9 mouse cellular contexts compared by ENCODE assay signal in genomic region chr14:62880084-62880851, GRCm38 (mm10). TPM values are rescaled to one million over a fixed set of nuclear protein-coding genes. Genes with fewer than 3 reads are reported as not detected.
A peak's percentile ranks its signal among the peaks of the same experiment; 100 is the strongest.
DNase-seq lines count a peak whose midpoint lies in the region; ATAC-seq and TF ChIP-seq lines count a peak whose summit lies in the region.
"Had no signal": no experiment of that assay in that cellular context is flagged by ENCODE, and none has a peak within 500 bp of the region (broad histone marks: within the 10 kb centered on the region; RNA-seq: fewer than 3 reads in every experiment).

No protein-coding gene starts in this region.

- H3K36me3 ChIP-seq in heart, embryonic 11.5 days (ENCODE audit: control insufficient read depth, insufficient read depth, low read length), result no peaks in the 10 kb centered on the region
- H3K36me3 ChIP-seq in intestine, postnatal 0 days (ENCODE audit: control insufficient read depth, insufficient read depth), result no peaks in the 10 kb centered on the region
- H3K36me3 ChIP-seq in stomach, postnatal 0 days (ENCODE audit: control insufficient read depth, insufficient read depth, low read length), result no peaks in the 10 kb centered on the region
- H3K36me3 ChIP-seq: stomach, embryonic 15.5 days had no signal

- H3K4me3 ChIP-seq in heart, embryonic 11.5 days (ENCODE audit: low read depth, low read length), result no peak overlapping the region
- no peak overlapping the region for H3K4me3 ChIP-seq in brown adipose tissue, adult 24 weeks (ENCODE audit: insufficient read depth, low read depth, low read length)
- no peak overlapping the region; the same call in 1 of the 2 replicates for H3K4me3 ChIP-seq in gastrocnemius, adult 2 months
- no peak overlapping the region for H3K4me3 ChIP-seq in intestine, postnatal 0 days (ENCODE audit: low read depth, low read length)
- H3K4me3 ChIP-seq in stomach, postnatal 0 days (ENCODE audit: low read depth, low read length), result no peak overlapping the region
- H3K4me3 ChIP-seq: stomach, embryonic 15.5 days had no signal

- no peak for ATAC-seq in heart, embryonic 11.5 days (replicated peaks; ENCODE audit: insufficient number of reproducible peaks, low FRiP score, low TSS enrichment)
- no peak for ATAC-seq in intestine, postnatal 0 days
- peak; percentile 60; the same call in 1 of the 2 replicates for ATAC-seq in stomach, postnatal 0 days (ENCODE audit: low FRiP score, low TSS enrichment)

- H3K4me1 ChIP-seq in heart, embryonic 11.5 days (ENCODE audit: control insufficient read depth, insufficient read depth, low read length), result peaks cover 30% of the 10 kb centered on the region
- peaks cover 40% of the 10 kb centered on the region for H3K4me1 ChIP-seq in brown adipose tissue, adult 24 weeks (ENCODE audit: control insufficient read depth, insufficient read depth, insufficient read length, low read length)
- 0 out of 2 replicates have a peak, but pooled peaks cover 2% of the 10 kb centered on the region for H3K4me1 ChIP-seq in intestine, postnatal 0 days (replicated peaks; ENCODE audit: control insufficient read depth, insufficient read depth, low read length)
- H3K4me1 ChIP-seq in stomach, postnatal 0 days (replicated peaks; ENCODE audit: control insufficient read depth, insufficient read depth), result peaks cover 3% of the 10 kb centered on the region

- 63% methylated on average over 5 of the region's 5 CpGs for WGBS in heart, embryonic 11.5 days (ENCODE audit: insufficient replicate concordance)
- WGBS in intestine, postnatal 0 days, result 62% methylated on average over 5 of the region's 5 CpGs
- 50% methylated on average over 5 of the region's 5 CpGs for WGBS in stomach, postnatal 0 days

- peak; percentile 98 for DNase-seq in heart, adult 11 months
- DNase-seq in gastrocnemius, adult 2 months, result peak; percentile 71
- peak; percentile 38 to 39 for DNase-seq in lung, postnatal 4 days
- no peak for DNase-seq in stomach, postnatal 0 days (ENCODE audit: low spot score)
- DNase-seq in cerebellum, adult 9-11 months, result no peak

- no peak overlapping the region for H3K27ac ChIP-seq in heart, embryonic 11.5 days (ENCODE audit: low read depth, low read length)
- H3K27ac ChIP-seq in brown adipose tissue, adult 24 weeks (replicated peaks; ENCODE audit: low read depth, low read length), result peak overlapping the region; percentile 86
- peak overlapping the region; percentile 88 for H3K27ac ChIP-seq in gastrocnemius, adult 2 months
- no peak overlapping the region for H3K27ac ChIP-seq in intestine, postnatal 0 days (ENCODE audit: low read depth, low read length)
- H3K27ac ChIP-seq in stomach, postnatal 0 days (replicated peaks), result peak overlapping the region; percentile 71; the same call in 1 of the 2 replicates
- H3K27ac ChIP-seq: stomach, embryonic 15.5 days had no signal

- H3K9me3 ChIP-seq in heart, embryonic 11.5 days (replicated peaks; ENCODE audit: control insufficient read depth, low read length), result no peaks in the 10 kb centered on the region
- no peaks in the 10 kb centered on the region for H3K9me3 ChIP-seq in intestine, postnatal 0 days (ENCODE audit: control insufficient read depth)
- no peaks in the 10 kb centered on the region for H3K9me3 ChIP-seq in stomach, postnatal 0 days (ENCODE audit: control insufficient read depth, low read length)
- H3K9me3 ChIP-seq: stomach, embryonic 15.5 days had no signal

- no peaks in the 10 kb centered on the region for H3K27me3 ChIP-seq in heart, embryonic 11.5 days (ENCODE audit: control insufficient read depth, insufficient read depth, low read length)
- no peaks in the 10 kb centered on the region for H3K27me3 ChIP-seq in intestine, postnatal 0 days (replicated peaks; ENCODE audit: control insufficient read depth, insufficient read depth, low read length)
- no peaks in the 10 kb centered on the region for H3K27me3 ChIP-seq in stomach, postnatal 0 days (ENCODE audit: control insufficient read depth, insufficient read depth, low read length)
- H3K27me3 ChIP-seq: stomach, embryonic 15.5 days had no signal

- no peak for TF ChIP-seq EP300 in stomach, postnatal 0 days (optimal IDR thresholded peaks at IDR 0.05)

- H3K9ac ChIP-seq in heart, embryonic 11.5 days (ENCODE audit: low read depth, low read length), result no peak overlapping the region
- 0 out of 2 replicates have a peak overlapping the region, but pooled peaks have one; percentile 11 for H3K9ac ChIP-seq in intestine, postnatal 0 days (ENCODE audit: low read depth, low read length)
- no peak overlapping the region for H3K9ac ChIP-seq in stomach, postnatal 0 days (ENCODE audit: low read length)
- H3K9ac ChIP-seq: stomach, embryonic 15.5 days had no signal

- intact Hi-C loops in gastrocnemius, adult 2 months (cut with DNase I), result loop anchor here (5.0 kb wide), 1 partner anchor 37 kb away; no protein-coding TSS in a partner anchor

- H3K4me2 ChIP-seq in heart, embryonic 11.5 days, result no peak overlapping the region
- no peak overlapping the region for H3K4me2 ChIP-seq in intestine, postnatal 0 days (replicated peaks; ENCODE audit: low read depth)
- H3K4me2 ChIP-seq in stomach, postnatal 0 days (replicated peaks; ENCODE audit: low read depth), result no peak overlapping the region
- H3K4me2 ChIP-seq: stomach, embryonic 15.5 days had no signal

- TF ChIP-seq CTCF in gastrocnemius, adult 2 months (IDR thresholded peaks at IDR 0.05), result no peak
- TF ChIP-seq CTCF in intestine, postnatal 0 days (IDR thresholded peaks at IDR 0.05; ENCODE audit: low read depth), result no peak
- TF ChIP-seq CTCF in stomach, postnatal 0 days (IDR thresholded peaks at IDR 0.05; ENCODE audit: low read depth), result no peak

RNA-seq across cellular contexts. Expression of gene Wdfy2, which starts 42.8 kb away (rescaled TPM):
- polyA plus RNA-seq in heart, embryonic 11.5 days (2014; fragmentation: Nextera tagmentation; extraction: Ambion mirVana), result 7.6 and 9.4 TPM in 2 replicates
- 8.7 and 9.6 TPM in 2 replicates for polyA plus RNA-seq in brown adipose tissue, adult 24 weeks (2012; ENCODE audit: insufficient read depth, insufficient read length, missing spikeins)
- total RNA-seq in gastrocnemius, adult 2 months (2021), result 1 to 10 TPM; 8.0 TPM
- 1.4 and 1.6 TPM in 2 replicates for polyA plus RNA-seq in intestine, postnatal 0 days (2015; fragmentation: Nextera tagmentation; extraction: Ambion mirVana)
- 2.4 and 2.5 TPM in 2 replicates for polyA plus RNA-seq in stomach, postnatal 0 days (2015; fragmentation: Nextera tagmentation; extraction: Ambion mirVana)

Comparison
In these comparisons a context has a peak if more than half of its experiments do, and no peak if none do; other contexts are left out.
1. DNase-seq: peak in heart, adult 11 months (single experiment), gastrocnemius, adult 2 months (single experiment) and lung, postnatal 4 days (2 of 2); none in stomach, postnatal 0 days (single experiment) and cerebellum, adult 9-11 months (single experiment).
2. H3K27ac ChIP-seq: peak in brown adipose tissue, adult 24 weeks (single experiment), gastrocnemius, adult 2 months (single experiment) and stomach, postnatal 0 days (single experiment); none in heart, embryonic 11.5 days (single experiment) and intestine, postnatal 0 days (single experiment).